Mouse (Mus musculus): ENCODE results near the gene Nagk. TPM values are rescaled to one million over a fixed set of nuclear protein-coding genes. Genes with fewer than 3 reads are reported as not detected.
"Not testable (repeated sequence)": the region's sequence is repeated elsewhere in the genome, so short reads cannot be mapped to it uniquely, and the experiment has no call there.

Gene Nagk
- polyA plus RNA-seq, 1 experiment from 2014 or later: 120 TPM

DNA sequence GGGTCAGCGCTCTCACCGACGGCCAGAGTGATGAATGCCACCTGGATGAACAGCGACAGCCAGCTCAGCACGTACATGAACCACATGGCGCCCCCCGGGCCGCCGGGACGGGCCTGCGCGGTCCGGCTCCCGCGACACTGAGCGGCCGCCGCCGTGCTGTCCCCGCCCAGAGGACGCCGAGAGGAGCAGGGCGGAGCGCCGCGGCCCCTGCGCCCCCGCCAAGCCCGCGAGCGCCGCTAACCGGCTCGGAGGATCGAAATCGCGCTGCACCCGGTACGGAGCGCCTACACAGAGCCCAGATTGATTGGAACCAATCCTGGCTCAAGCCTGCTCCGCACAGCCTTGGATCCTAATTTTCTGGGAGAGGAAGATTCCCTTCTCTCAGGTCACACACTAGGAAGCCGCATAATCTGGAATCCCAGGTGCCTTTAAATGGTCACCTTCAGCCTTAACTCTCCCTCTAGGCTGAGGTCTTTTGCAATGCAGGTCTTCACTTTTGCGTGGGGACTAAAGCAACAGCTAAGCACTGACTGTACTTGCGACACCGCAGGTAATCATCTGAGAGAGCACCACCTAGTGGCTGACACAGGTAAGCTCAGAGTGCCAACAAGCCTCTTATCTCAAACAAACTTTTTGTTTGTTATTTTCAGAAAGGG, 19.0 kb upstream of the Nagk start, which contains the start of gene Tex261:
Tex261 (minus strand) TSS at position 176 of the 656 bp plus-strand sequence.
- Histone ChIP-seq H3K4me2 (peak within 1 kb of the TSS; percentile 84), H3K4me1 (peaks cover 27% of the 10 kb centered on the region), H3K27me3 (replicated peaks) (no peaks in the 10 kb centered on the region), H3K9ac (peak within 1 kb of the TSS; percentile 96), H3K9me3 (no peaks in the 10 kb centered on the region), H3K27ac (peak within 1 kb of the TSS; percentile 86), H3K4me3 (peak within 1 kb of the TSS; percentile 93), H3K36me3 (replicated peaks) (peaks cover 3% of the 10 kb centered on the region; the same call in 1 of the 2 replicates)
- WGBS: under 1% methylated on average over 45 of the region's 45 CpGs
- ATAC-seq (replicated peaks): peak; percentile 96

DNA sequence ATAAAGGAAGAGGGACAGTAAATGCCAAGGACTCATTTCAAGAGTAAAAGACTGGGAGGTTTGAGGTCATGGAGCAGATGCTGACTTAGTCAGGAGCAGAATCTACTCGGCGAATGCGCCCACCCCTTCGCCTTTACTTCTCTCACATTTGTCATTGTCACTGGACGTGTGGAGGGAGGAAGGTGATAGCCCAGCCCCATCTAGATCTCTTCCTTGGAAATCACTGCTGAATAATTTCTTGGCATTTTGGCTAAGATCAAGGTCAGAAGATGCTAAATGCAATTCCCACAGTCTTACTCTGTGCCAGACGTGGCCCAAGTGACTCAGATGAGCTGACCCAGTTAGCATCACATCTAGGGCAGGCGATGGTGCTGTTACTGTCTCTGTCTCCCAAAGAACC, 16.5 kb upstream of the Nagk start:
- no peak overlapping the region for H3K27ac ChIP-seq
- H3K4me1 ChIP-seq: peaks cover 22% of the 10 kb centered on the region
- no peaks in the 10 kb centered on the region for H3K36me3 ChIP-seq (replicated peaks)
- no peak overlapping the region for H3K9ac ChIP-seq
- no peaks in the 10 kb centered on the region for H3K9me3 ChIP-seq
- H3K4me2 ChIP-seq: no peak overlapping the region
- H3K4me3 ChIP-seq: no peak overlapping the region
- H3K27me3 ChIP-seq (replicated peaks): no peaks in the 10 kb centered on the region
- WGBS: 85% methylated on average over 7 of the region's 7 CpGs
- ATAC-seq (replicated peaks): no peak

DNA sequence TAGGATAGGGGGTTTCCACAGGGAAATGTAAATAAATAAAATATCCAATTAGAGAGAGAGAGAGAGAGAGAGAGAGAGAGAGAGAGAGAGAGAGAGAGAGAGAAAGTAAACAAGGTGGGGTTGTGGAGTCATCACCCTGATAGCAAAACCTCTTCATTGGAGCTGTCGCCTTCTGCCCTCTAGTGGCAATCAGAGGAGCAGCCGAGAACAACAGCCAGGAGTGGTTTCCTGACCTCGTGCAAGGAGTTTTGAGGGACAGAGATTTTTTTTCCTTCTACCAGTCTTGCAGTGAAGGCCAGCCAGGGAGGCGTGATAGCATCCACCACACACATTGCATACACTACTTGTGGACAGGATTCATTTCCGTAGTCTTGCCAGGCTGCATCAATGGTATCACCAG, 15.8 kb upstream of the Nagk start:
- Histone ChIP-seq H3K27me3 (replicated peaks) (no peaks in the 10 kb centered on the region), H3K9ac (no peak overlapping the region), H3K4me2 (no peak overlapping the region), H3K9me3 (no peaks in the 10 kb centered on the region), H3K4me1 (peaks cover 15% of the 10 kb centered on the region), H3K36me3 (replicated peaks) (no peaks in the 10 kb centered on the region), H3K4me3 (no peak overlapping the region), H3K27ac (no peak overlapping the region)
- whole genome bisulfite sequencing: 12% methylated on average over 5 of the region's 5 CpGs
- no peak for ATAC-seq (replicated peaks)

GRCm38 (mm10) chr6:83786426-83786825, 8.4 kb upstream of the Nagk start:
- H3K27me3 ChIP-seq (replicated peaks): no peaks in the 10 kb centered on the region
- 72% methylated on average over 3 of the region's 3 CpGs for WGBS
- no peaks in the 10 kb centered on the region for H3K9me3 ChIP-seq
- H3K27ac ChIP-seq: no peak overlapping the region
- no peak overlapping the region for H3K4me3 ChIP-seq
- ATAC-seq (replicated peaks): no peak
- no peaks in the 10 kb centered on the region for H3K36me3 ChIP-seq (replicated peaks)
- H3K9ac ChIP-seq: no peak overlapping the region
- H3K4me2 ChIP-seq: no peak overlapping the region
- no peaks in the 10 kb centered on the region for H3K4me1 ChIP-seq

DNA sequence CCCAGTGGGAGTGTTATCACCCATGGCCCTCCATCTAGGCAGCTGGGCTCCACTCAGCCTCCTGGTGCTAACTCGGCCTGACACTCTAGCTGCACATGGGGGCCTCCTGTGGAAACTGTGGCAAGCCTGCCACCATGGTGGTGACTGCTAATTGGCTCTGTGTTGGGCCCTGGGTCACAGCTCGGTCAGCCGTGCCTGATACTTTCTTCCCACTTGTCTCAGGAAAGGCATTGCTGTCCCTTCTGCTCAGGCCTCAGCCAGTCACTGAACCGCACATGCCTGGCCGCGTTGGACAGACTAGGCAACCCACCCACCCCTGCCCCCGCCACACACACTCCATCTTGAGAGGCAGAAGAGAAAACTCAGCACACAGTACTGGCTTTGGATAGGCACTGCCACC, 6.2 kb upstream of the Nagk start:
- no peak for ATAC-seq (replicated peaks)
- Histone ChIP-seq H3K9ac (no peak overlapping the region), H3K27ac (no peak overlapping the region), H3K9me3 (no peaks in the 10 kb centered on the region), H3K36me3 (replicated peaks) (no peaks in the 10 kb centered on the region), H3K4me3 (no peak overlapping the region), H3K27me3 (replicated peaks) (no peaks in the 10 kb centered on the region), H3K4me2 (no peak overlapping the region), H3K4me1 (no peaks in the 10 kb centered on the region)
- WGBS: 43% methylated on average over 7 of the region's 7 CpGs

GRCm38 (mm10) chr6:83790533-83790932, 4.2 kb upstream of the Nagk start:
- not testable (repeated sequence) for H3K27me3 ChIP-seq (replicated peaks); H3K4me3 ChIP-seq

GRCm38 (mm10) chr6:83791251-83791890, 3.4 kb upstream of the Nagk start:
- Histone ChIP-seq H3K4me3 (no peak overlapping the region), H3K9ac (no peak overlapping the region), H3K9me3 (no peaks in the 10 kb centered on the region), H3K4me2 (no peak overlapping the region), H3K27ac (no peak overlapping the region), H3K36me3 (replicated peaks) (no peaks in the 10 kb centered on the region), H3K27me3 (replicated peaks) (no peaks in the 10 kb centered on the region), H3K4me1 (peaks cover 12% of the 10 kb centered on the region)
- 73% methylated on average over 4 of the region's 4 CpGs for WGBS
- no peak for ATAC-seq (replicated peaks)

More at GRCm38 (mm10) chr6:83790533-83790932, 4.2 kb upstream of the Nagk start:
- H3K36me3 ChIP-seq (replicated peaks); H3K9ac ChIP-seq; H3K4me1 ChIP-seq; H3K4me2 ChIP-seq; H3K27ac ChIP-seq; H3K9me3 ChIP-seq; ATAC-seq (replicated peaks): not testable (repeated sequence)
- 79% methylated on average over 5 of the region's 5 CpGs for WGBS

- Histone ChIP-seq H3K4me3 (peak overlapping the region; percentile 79), H3K27ac (peak overlapping the region; percentile 96), H3K9me3 (no peaks in the 10 kb centered on the region), H3K36me3 (replicated peaks) (0 out of 2 replicates have a peak, but pooled peaks cover 15% of the 10 kb centered on the region), H3K27me3 (replicated peaks) (no peaks in the 10 kb centered on the region), H3K9ac (peak overlapping the region; percentile 90), H3K4me2 (peak overlapping the region; percentile 73), H3K4me1 (peaks cover 15% of the 10 kb centered on the region)
- 9% methylated on average over 13 of the region's 13 CpGs for whole genome bisulfite sequencing
- ATAC-seq (replicated peaks): peak; percentile 53
These were observed 714 bp downstream of the Nagk start for GRCm38 (mm10) chr6:83795492-83795900.

DNA sequence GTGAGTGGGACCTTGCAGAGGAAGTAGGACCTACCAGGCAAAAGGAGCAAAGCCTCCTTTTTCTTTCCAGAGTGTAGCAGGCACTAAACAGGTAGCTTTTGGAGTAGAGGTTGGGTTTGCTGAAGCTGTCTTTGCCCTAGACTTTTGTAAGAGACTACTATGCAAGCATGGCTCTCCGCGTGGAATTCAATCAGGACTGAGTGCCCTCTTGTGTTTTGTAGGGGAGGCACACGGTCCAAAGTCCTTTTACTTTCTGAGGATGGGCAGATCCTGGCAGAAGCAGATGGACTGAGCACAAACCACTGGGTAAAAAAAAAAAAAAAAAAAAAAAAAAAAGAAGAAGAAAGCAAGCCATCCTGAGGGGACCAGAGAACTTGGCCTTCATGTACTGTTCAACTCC, 1.9 kb downstream of the Nagk start:
- no peak for ATAC-seq (replicated peaks)
- H3K9ac ChIP-seq: no peak overlapping the region
- H3K27me3 ChIP-seq (replicated peaks): no peaks in the 10 kb centered on the region
- H3K4me2 ChIP-seq: no peak overlapping the region
- no peak overlapping the region for H3K4me3 ChIP-seq
- H3K36me3 ChIP-seq (replicated peaks): peaks cover 17% of the 10 kb centered on the region; the same call in 1 of the 2 replicates
- H3K4me1 ChIP-seq: peaks cover 15% of the 10 kb centered on the region
- H3K9me3 ChIP-seq: no peaks in the 10 kb centered on the region
- H3K27ac ChIP-seq: no peak overlapping the region
- 57% methylated on average over 3 of the region's 3 CpGs for WGBS

GRCm38 (mm10) chr6:83802033-83802432, 7.3 kb downstream of the Nagk start:
- H3K4me3 ChIP-seq: no peak overlapping the region
- no peaks in the 10 kb centered on the region for H3K27me3 ChIP-seq (replicated peaks)
- no peak overlapping the region for H3K4me2 ChIP-seq
- H3K36me3 ChIP-seq (replicated peaks): peaks cover 29% of the 10 kb centered on the region
- H3K27ac ChIP-seq: no peak overlapping the region
- no peak for ATAC-seq (replicated peaks)
- H3K9ac ChIP-seq: no peak overlapping the region
- WGBS: 87% methylated on average over 5 of the region's 5 CpGs
- no peaks in the 10 kb centered on the region for H3K4me1 ChIP-seq
- no peaks in the 10 kb centered on the region for H3K9me3 ChIP-seq

DNA sequence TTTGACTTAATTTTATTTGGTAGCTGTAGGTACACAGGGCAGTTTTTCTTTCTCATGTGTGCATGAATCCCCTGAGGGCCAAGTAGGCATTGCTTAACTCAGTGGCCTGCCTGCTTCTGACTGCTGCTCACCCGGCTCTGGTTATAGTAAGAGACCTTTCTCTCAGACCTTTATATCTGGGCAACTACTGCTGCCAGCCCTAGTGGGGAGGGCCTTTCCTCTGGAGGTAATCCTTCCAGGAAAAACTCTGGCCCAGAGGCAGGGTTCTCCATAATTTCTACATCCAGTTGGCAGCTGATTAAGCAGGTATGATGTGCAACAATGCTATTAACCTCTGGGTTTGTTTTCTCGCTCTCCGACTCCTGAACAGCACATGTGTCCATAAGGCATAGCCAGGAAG, 8.1 kb downstream of the Nagk start:
- ATAC-seq (replicated peaks): no peak
- Histone ChIP-seq H3K4me2 (no peak overlapping the region), H3K9me3 (no peaks in the 10 kb centered on the region), H3K27me3 (replicated peaks) (no peaks in the 10 kb centered on the region), H3K4me1 (no peaks in the 10 kb centered on the region), H3K9ac (no peak overlapping the region), H3K4me3 (no peak overlapping the region), H3K36me3 (replicated peaks) (peaks cover 29% of the 10 kb centered on the region), H3K27ac (no peak overlapping the region)
- WGBS: 97% methylated on average over 3 of the region's 3 CpGs

DNA sequence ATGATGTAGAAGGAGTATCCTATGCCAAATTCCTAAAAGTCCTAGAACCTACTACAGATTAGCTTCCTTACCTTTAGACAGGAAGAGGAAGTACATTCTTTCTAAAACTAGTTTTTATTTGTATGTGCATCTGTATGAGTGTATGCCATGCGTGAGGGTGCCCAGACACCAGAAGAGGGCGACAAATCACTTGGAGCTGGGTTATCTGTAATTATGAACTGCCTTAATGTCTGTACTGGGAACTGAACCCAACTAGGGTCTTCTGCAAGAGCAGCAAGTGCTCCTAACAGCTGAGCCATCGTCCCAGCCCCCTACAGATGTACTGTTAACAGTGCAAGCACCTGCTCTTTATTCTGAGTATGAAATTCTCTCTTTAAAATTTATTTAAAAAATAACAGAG, 21.0 kb downstream of the Nagk start:
- Histone ChIP-seq H3K4me2 (no peak overlapping the region), H3K9me3 (no peaks in the 10 kb centered on the region), H3K36me3 (replicated peaks) (peaks cover 11% of the 10 kb centered on the region), H3K27ac (no peak overlapping the region), H3K27me3 (replicated peaks) (no peaks in the 10 kb centered on the region), H3K4me1 (no peaks in the 10 kb centered on the region), H3K9ac (no peak overlapping the region), H3K4me3 (no peak overlapping the region)
- 94% methylated on average over 3 of the region's 3 CpGs for WGBS
- ATAC-seq (replicated peaks): no peak

GRCm38 (mm10) chr6:83818996-83819395, 24.2 kb downstream of the Nagk start:
- Histone ChIP-seq H3K4me1 (peaks cover 8% of the 10 kb centered on the region), H3K4me3 (no peak overlapping the region), H3K9me3 (no peaks in the 10 kb centered on the region), H3K27me3 (replicated peaks) (no peaks in the 10 kb centered on the region), H3K9ac (no peak overlapping the region), H3K36me3 (replicated peaks) (no peaks in the 10 kb centered on the region), H3K4me2 (no peak overlapping the region), H3K27ac (no peak overlapping the region)
- 70% methylated on average over 1 of the region's 1 CpGs for whole genome bisulfite sequencing
- ATAC-seq (replicated peaks): no peak

Measured in midbrain, embryonic 15.5 days (tissue).